Mouse (Mus musculus): ENCODE measurements at regions not wholly inside any gene's neighbourhood (a gene's known extent, or its start where the extent isn't known, plus 50 kb on each side); places are given as distances from the start of the nearest gene placed in this dataset.

- TF ChIP-seq CTCF (IDR thresholded peaks at IDR 0.05; ENCODE audit: extremely low read depth, insufficient read depth, insufficient read length, insufficient replicate concordance) = no peak
- no peak for TF ChIP-seq POLR2A (IDR thresholded peaks at IDR 0.05; ENCODE audit: low read depth, low read length)
Observed at GRCm38 (mm10) chr17:51397973-51398372, 218.8 kb upstream of the Tbc1d5 start.

All from spleen, adult 2 months (tissue).